Mouse (Mus musculus): Measurements from ENCODE around the gene Pla2g4e. TPM values are rescaled to one million over a fixed set of nuclear protein-coding genes. Genes with fewer than 3 reads are reported as not detected.
A peak's percentile ranks its signal among the peaks of the same experiment; 100 is the strongest.

The Pla2g4e gene
- total RNA-seq, 2 experiments from 2014 or later = 3.6 to 3.8 TPM

GRCm38 (mm10) chr2:120165474-120165873, 79.7 kb downstream of the Pla2g4e start:
- intact Hi-C loops (cut with DNase I) = no loop called here
- DNase-seq = no peak

- intact Hi-C loops (cut with DNase I) = no loop called here
- no peak for DNase-seq
These were observed 85.7 kb downstream of the Pla2g4e start for GRCm38 (mm10) chr2:120159434-120159833.

GRCm38 (mm10) chr2:120158846-120159245, 86.3 kb downstream of the Pla2g4e start:
- no peak for DNase-seq
- intact Hi-C loops (cut with DNase I) = no loop called here

- intact Hi-C loops (cut with DNase I) = no loop called here
- DNase-seq = no peak
These were observed 87.1 kb downstream of the Pla2g4e start for GRCm38 (mm10) chr2:120158016-120158415.

GRCm38 (mm10) chr2:120157606-120158005, 87.5 kb downstream of the Pla2g4e start:
- intact Hi-C loops (cut with DNase I) = no loop called here

GRCm38 (mm10) chr2:120154361-120154894, 90.7 kb downstream of the Pla2g4e start, which contains the start of gene Ehd4:
Ehd4 (minus strand) TSS chr2:120154606.
- peak; percentile 99 to 100 for DNase-seq
- intact Hi-C loops (cut with DNase I) = no loop called here

More at GRCm38 (mm10) chr2:120157606-120158005, 87.5 kb downstream of the Pla2g4e start:
- no peak for DNase-seq

GRCm38 (mm10) chr2:120153586-120154360, 91.4 kb downstream of the Pla2g4e start:
- DNase-seq = no peak
- intact Hi-C loops (cut with DNase I) = loop anchor here (2.0 kb wide), 1 partner anchor 55 kb away; no protein-coding TSS in a partner anchor

GRCm38 (mm10) chr2:120150571-120150970, 94.6 kb downstream of the Pla2g4e start:
- intact Hi-C loops (cut with DNase I) = loop anchor here (2.0 kb wide), 1 partner anchor 22 kb away; no protein-coding TSS in a partner anchor
- DNase-seq = no peak

GRCm38 (mm10) chr2:120149634-120150033, 95.5 kb downstream of the Pla2g4e start:
- intact Hi-C loops (cut with DNase I) = loop anchor here (2.0 kb wide), 1 partner anchor 21 kb away; no protein-coding TSS in a partner anchor
- no peak for DNase-seq

- no peak for DNase-seq
- intact Hi-C loops (cut with DNase I) = no loop called here
These were observed 97.1 kb downstream of the Pla2g4e start for GRCm38 (mm10) chr2:120147999-120148398.

GRCm38 (mm10) chr2:120147364-120147763, 97.8 kb downstream of the Pla2g4e start:
- DNase-seq = no peak
- intact Hi-C loops (cut with DNase I) = no loop called here

GRCm38 (mm10) chr2:120146543-120146942, 98.6 kb downstream of the Pla2g4e start:
- DNase-seq = no peak
- intact Hi-C loops (cut with DNase I) = no loop called here

GRCm38 (mm10) chr2:120144390-120144789, 100.7 kb downstream of the Pla2g4e start:
- intact Hi-C loops (cut with DNase I) = no loop called here
- DNase-seq = no peak

GRCm38 (mm10) chr2:120142336-120142735, 102.8 kb downstream of the Pla2g4e start:
- DNase-seq = no peak
- intact Hi-C loops (cut with DNase I) = no loop called here

- intact Hi-C loops (cut with DNase I) = no loop called here
- no peak for DNase-seq
These were observed 103.5 kb downstream of the Pla2g4e start for GRCm38 (mm10) chr2:120141671-120142070.

- intact Hi-C loops (cut with DNase I) = no loop called here
- no peak for DNase-seq
These were observed 104.8 kb downstream of the Pla2g4e start for GRCm38 (mm10) chr2:120140326-120140725.

- intact Hi-C loops (cut with DNase I) = no loop called here
- DNase-seq = no peak
These were observed 106.0 kb downstream of the Pla2g4e start for GRCm38 (mm10) chr2:120139091-120139490.

GRCm38 (mm10) chr2:120137281-120137680, 107.9 kb downstream of the Pla2g4e start:
- no peak for DNase-seq
- intact Hi-C loops (cut with DNase I) = no loop called here

GRCm38 (mm10) chr2:120134453-120135075, 110.6 kb downstream of the Pla2g4e start:
- DNase-seq = peak in 1 of 2 experiments; percentile 37
- intact Hi-C loops (cut with DNase I) = loop anchor here (5.0 kb wide), 1 partner anchor 37 kb away; no protein-coding TSS in a partner anchor

GRCm38 (mm10) chr2:120131881-120132280, 113.3 kb downstream of the Pla2g4e start:
- DNase-seq = no peak
- intact Hi-C loops (cut with DNase I) = loop anchor here (5.0 kb wide), 1 partner anchor 35 kb away; no protein-coding TSS in a partner anchor

Data from heart, postnatal 14 days (tissue).